Mouse (Mus musculus) liver, embryonic 12.5 days (tissue): ENCODE results near the gene Btbd2. TPM values are rescaled to one million over a fixed set of nuclear protein-coding genes. Genes with fewer than 3 reads are reported as not detected.
A peak's percentile ranks its signal among the peaks of the same experiment; 100 is the strongest.

Experiments
- ATAC-seq: fragments of 200-750 bp; cut with Nextera tagmentation; 2 replicates; pipeline ENCODE4 v1.8.0; 2017; ENCODE audit warnings: moderate number of reproducible peaks, mild to moderate bottlenecking, moderate library complexity
- H3K27ac ChIP-seq: fragments of 300-500 bp; sonication (generic); 2 replicates; pipeline ENCODE4 v1.5.1; 2016; ENCODE audit warnings: mild to moderate bottlenecking
- H3K27me3 ChIP-seq: fragments of 300-500 bp; sonication (generic); replicated peaks from 2 replicates; pipeline ENCODE4 v1.6.1; 2016; ENCODE audit warnings: mild to moderate bottlenecking, moderate library complexity
- H3K36me3 ChIP-seq: fragments of 300-500 bp; sonication (generic); 2 replicates; pipeline ENCODE4 v1.6.1; 2016; ENCODE audit warnings: mild to moderate bottlenecking, moderate library complexity
- H3K4me1 ChIP-seq: fragments of 300-500 bp; sonication (generic); 2 replicates; pipeline ENCODE4 v1.6.1; 2016
- H3K4me2 ChIP-seq: fragments of 300-500 bp; sonication (generic); 2 replicates; pipeline ENCODE4 v1.6.1; 2016; ENCODE audit warnings: mild to moderate bottlenecking, moderate library complexity
- H3K4me3 ChIP-seq: fragments of 300-500 bp; sonication (generic); 2 replicates; pipeline ENCODE4 v1.5.1; 2016; ENCODE audit warnings: mild to moderate bottlenecking, moderate library complexity
- H3K9ac ChIP-seq: fragments of 300-500 bp; sonication (generic); 2 replicates; pipeline ENCODE4 v1.6.1; 2016; ENCODE audit warnings: mild to moderate bottlenecking, moderate library complexity
- H3K9me3 ChIP-seq: fragments of 300-500 bp; sonication (generic); replicated peaks from 2 replicates; pipeline ENCODE4 v1.6.1; 2016; ENCODE audit warnings: mild to moderate bottlenecking, moderate library complexity
- WGBS: fragments of 180-500 bp; shearing (Covaris S2); methylation state at CpG from one replicate; pipeline ENCODE4 v1.1.7; 2016; ENCODE audit not compliant: insufficient replicate concordance; 5-methylcytosine and 5-hydroxymethylcytosine counted together
- polyA plus RNA-seq: library from polyadenylated mRNA; unstranded; fragments of >200 nt; fragmentation: Nextera tagmentation; extraction: Ambion mirVana; gene quantifications from 2 replicates; pipeline ENCODE4 v1.2.1, GENCODE M21; 2016

The Btbd2 gene
- polyA plus RNA-seq, 1 experiment from 2014 or later = 27.3 TPM

DNA sequence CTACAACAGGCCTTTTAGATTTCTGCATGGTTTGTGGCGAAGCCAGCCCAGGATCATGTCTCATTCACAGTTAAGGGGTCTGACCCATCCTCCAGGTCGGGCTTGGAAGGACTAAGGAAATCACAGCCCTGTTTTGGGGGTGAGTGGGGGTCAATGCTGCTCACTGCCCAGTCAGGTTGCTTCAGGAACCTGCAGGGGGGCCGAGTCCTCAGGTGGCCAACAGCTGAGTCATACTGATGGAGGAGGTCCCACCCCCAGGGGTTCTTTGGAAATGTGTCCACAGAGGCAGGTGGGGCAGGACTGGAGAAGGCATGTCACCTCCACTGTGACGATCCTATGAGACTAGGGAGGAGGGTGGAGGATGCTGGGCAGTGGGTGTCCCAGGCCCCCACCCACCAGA lies 8.6 kb upstream of the Btbd2 start:
- Histone ChIP-seq H3K4me3 (no peak overlapping the region), H3K4me1 (peaks cover 66% of the 10 kb centered on the region), H3K27ac (peak overlapping the region; percentile 81), H3K36me3 (peaks cover 53% of the 10 kb centered on the region), H3K9ac (peak overlapping the region; percentile 54), H3K4me2 (peak overlapping the region; percentile 55), H3K27me3 (no peaks in the 10 kb centered on the region), H3K9me3 (no peaks in the 10 kb centered on the region)
- no peak for ATAC-seq
- WGBS = 58% methylated on average over 4 of the region's 4 CpGs

DNA sequence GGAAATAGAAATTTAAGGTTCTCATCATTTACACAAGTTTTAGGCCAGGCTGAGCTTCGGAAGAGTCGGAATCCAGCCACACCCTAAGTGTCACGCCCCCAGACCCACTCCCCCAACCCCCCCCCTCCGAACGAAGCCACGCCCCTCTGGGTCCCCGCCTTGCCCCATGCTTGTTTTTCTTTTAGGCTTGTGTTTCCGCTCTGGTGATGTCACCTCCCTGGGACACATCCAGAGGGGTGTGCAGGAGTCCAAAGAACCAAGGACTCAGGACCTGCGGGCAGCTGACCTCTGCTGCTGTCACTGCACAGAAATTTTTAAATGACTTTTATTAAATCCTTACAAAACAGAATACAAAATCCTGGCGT lies 8.1 kb upstream of the Btbd2 start:
- H3K9me3 ChIP-seq = no peaks in the 10 kb centered on the region
- ATAC-seq = 0 out of 2 replicates have a peak, but pooled peaks have one; percentile 16
- peak overlapping the region; percentile 81 for H3K27ac ChIP-seq
- peak overlapping the region; percentile 55 for H3K4me2 ChIP-seq
- peaks cover 49% of the 10 kb centered on the region for H3K36me3 ChIP-seq
- H3K4me3 ChIP-seq = peak overlapping the region; percentile 8; the same call in 1 of the 2 replicates
- no peaks in the 10 kb centered on the region for H3K27me3 ChIP-seq
- peaks cover 62% of the 10 kb centered on the region for H3K4me1 ChIP-seq
- H3K9ac ChIP-seq = peak overlapping the region; percentile 54
- 16% methylated on average over 10 of the region's 10 CpGs for WGBS

DNA sequence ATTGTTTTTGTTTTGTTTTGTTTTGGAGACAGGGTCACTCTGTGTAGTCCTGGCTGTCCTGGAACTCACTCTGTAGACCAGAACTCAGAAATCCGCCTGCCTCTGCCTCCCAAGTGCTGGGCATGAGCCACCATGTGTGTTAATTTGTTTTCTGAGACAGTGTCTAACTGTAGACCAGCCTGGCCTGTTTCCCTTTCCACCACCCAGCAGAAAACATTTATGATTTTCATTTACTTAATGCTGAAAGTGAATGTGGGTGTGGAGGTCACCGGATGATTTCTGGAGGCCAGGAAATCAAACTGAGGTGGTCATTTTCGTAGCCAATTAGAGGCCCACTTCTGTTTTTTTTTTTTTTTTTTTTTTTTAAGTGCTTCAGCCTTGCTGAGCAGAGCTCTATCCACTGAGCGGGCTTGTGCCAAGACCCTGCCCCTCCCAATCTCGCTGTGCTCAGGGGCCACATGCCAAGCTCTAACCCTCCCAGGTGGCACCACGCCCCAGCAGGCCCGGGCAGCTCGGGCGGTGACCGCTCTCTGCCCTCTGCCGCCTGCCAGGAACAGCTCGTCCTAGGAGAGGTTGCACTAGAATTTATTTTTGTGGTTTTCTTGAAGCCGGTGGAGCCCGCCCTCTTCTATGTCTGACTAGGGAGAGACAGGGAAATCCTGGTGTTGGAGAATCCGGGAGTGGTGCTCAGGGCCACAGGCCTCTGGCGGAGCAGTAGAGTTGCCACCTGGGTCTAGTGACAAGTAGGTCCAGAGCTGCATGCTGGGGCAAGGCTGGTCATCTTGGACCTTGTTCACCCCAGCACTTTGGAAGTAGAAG lies 7.5 kb upstream of the Btbd2 start:
- H3K9me3 ChIP-seq = no peaks in the 10 kb centered on the region
- WGBS = 19% methylated on average over 16 of the region's 16 CpGs
- peaks cover 62% of the 10 kb centered on the region for H3K4me1 ChIP-seq
- H3K36me3 ChIP-seq = peaks cover 43% of the 10 kb centered on the region
- ATAC-seq = peak; percentile 38; the same call in 1 of the 2 replicates
- peak overlapping the region; percentile 54 for H3K9ac ChIP-seq
- peak overlapping the region; percentile 81 for H3K27ac ChIP-seq
- H3K4me3 ChIP-seq = peak overlapping the region; percentile 8; the same call in 1 of the 2 replicates
- H3K4me2 ChIP-seq = peak overlapping the region; percentile 55
- H3K27me3 ChIP-seq = no peaks in the 10 kb centered on the region

DNA sequence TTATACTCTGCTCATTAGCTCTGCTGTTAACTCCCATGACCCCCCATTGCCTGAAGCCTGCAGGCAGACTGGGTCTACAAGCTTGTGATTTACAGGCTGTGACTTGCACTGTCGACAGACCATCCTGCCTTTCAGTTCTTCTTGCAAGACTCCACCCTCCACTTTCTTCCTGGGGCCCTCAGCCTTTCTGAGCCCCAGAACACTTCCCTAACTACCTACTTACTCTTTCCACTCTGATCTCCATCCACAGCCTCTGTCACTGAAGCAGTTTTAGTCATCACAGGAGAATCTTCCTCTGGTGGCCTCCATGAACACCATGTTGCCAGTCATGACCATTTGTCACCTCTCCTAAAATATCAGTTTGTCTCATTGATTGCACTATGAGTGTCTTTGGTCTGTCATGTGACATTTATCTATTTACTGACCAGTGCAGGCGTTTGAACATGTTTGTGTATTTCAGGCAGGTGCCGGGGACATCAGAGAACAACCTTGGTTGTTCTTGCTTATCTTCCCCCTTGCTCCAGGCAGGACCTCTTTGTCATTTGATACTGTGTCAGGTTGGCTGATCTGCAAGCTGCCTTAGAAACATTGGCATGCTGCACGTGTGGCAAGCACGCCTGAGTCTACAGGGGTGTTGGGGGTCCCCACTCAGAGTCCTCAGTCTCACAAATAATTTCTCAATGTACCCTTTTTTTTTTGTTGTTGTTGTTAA lies 6.8 kb upstream of the Btbd2 start:
- Histone ChIP-seq H3K27ac (peak overlapping the region; percentile 81), H3K4me1 (peaks cover 69% of the 10 kb centered on the region), H3K27me3 (no peaks in the 10 kb centered on the region), H3K9me3 (no peaks in the 10 kb centered on the region), H3K9ac (no peak overlapping the region), H3K4me2 (peak overlapping the region; percentile 4; the same call in 1 of the 2 replicates), H3K36me3 (peaks cover 35% of the 10 kb centered on the region), H3K4me3 (no peak overlapping the region)
- WGBS = 12% methylated on average over 5 of the region's 5 CpGs
- no peak for ATAC-seq

DNA sequence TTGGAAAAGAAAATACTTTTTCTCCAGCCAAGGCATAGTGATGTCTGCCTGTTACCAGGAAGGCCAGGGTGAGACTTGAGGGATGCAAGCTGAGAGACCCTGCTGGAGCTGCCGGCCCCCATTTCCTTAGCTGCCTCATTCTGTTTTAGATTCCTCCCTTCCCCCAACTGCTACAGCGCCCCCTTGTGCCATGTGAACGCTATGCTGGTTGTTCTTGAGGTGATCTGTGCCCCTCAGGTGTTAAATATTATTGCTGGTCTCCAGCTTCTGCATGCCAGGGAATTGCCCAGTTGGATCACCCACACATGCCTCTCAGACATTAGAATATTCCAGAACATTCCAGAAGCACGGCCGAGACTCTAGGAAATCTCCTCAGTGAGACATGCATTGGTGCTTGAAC lies 4.3 kb upstream of the Btbd2 start:
- H3K4me2 ChIP-seq = no peak overlapping the region
- peaks cover 79% of the 10 kb centered on the region for H3K4me1 ChIP-seq
- no peak overlapping the region for H3K4me3 ChIP-seq
- ATAC-seq = no peak
- H3K9ac ChIP-seq = no peak overlapping the region
- 38% methylated on average over 5 of the region's 5 CpGs for WGBS
- 0 out of 2 replicates have a peak overlapping the region, but pooled peaks have one; percentile 56 for H3K27ac ChIP-seq
- H3K36me3 ChIP-seq = peaks cover 10% of the 10 kb centered on the region
- H3K27me3 ChIP-seq = no peaks in the 10 kb centered on the region
- H3K9me3 ChIP-seq = no peaks in the 10 kb centered on the region

DNA sequence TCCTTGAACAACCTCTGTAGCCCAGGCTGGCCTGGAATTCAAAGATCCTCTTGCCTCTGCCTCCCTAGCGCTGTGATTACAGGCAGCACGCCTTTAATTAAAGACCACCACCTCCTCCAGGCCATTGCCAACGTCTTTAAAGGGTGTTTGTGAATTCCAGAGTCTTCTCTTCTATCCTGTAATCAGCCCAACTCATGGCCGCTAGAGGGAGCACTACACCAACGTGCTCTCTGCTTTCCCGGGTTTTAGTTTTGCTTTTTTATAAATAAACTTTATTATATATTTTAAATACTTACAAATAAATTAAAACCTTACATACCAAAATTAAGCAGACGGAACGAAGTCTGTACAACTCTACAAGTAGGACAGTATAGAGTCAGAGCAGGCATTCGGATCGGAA lies 2.3 kb upstream of the Btbd2 start:
- ATAC-seq = no peak
- Histone ChIP-seq H3K4me1 (peaks cover 78% of the 10 kb centered on the region), H3K4me2 (peak overlapping the region; percentile 47), H3K27me3 (no peaks in the 10 kb centered on the region), H3K9me3 (no peaks in the 10 kb centered on the region), H3K27ac (peak overlapping the region; percentile 88), H3K4me3 (peak overlapping the region; percentile 44), H3K36me3 (no peaks in the 10 kb centered on the region), H3K9ac (peak overlapping the region; percentile 61)
- 13% methylated on average over 10 of the region's 10 CpGs for WGBS

DNA sequence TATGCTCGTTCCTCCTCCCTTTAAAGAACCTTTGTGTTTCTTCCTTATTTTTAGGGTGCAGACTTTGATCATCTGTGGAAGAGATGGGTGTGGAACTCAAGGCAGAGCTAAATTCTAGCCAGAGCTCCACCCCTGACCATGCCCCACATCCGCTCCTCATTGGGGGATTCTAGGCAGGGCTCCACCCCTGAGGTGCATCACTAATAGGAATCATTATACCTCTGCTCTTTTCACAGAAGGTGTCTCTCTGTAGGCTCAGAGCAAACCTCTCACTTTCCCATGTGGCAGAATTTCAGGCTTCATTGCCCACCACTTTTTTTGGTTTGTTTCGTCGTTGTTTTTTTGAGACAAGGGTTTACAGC lies 2.0 kb upstream of the Btbd2 start:
- H3K27me3 ChIP-seq = no peaks in the 10 kb centered on the region
- H3K4me1 ChIP-seq = peaks cover 76% of the 10 kb centered on the region
- ATAC-seq = peak; percentile 43; the same call in 1 of the 2 replicates
- H3K4me2 ChIP-seq = peak overlapping the region; percentile 47
- peak overlapping the region; percentile 44; the same call in 1 of the 2 replicates for H3K4me3 ChIP-seq
- H3K9ac ChIP-seq = peak overlapping the region; percentile 25; the same call in 1 of the 2 replicates
- H3K27ac ChIP-seq = peak overlapping the region; percentile 88
- H3K9me3 ChIP-seq = no peaks in the 10 kb centered on the region
- WGBS = 60% methylated on average over 4 of the region's 4 CpGs
- H3K36me3 ChIP-seq = no peaks in the 10 kb centered on the region

DNA sequence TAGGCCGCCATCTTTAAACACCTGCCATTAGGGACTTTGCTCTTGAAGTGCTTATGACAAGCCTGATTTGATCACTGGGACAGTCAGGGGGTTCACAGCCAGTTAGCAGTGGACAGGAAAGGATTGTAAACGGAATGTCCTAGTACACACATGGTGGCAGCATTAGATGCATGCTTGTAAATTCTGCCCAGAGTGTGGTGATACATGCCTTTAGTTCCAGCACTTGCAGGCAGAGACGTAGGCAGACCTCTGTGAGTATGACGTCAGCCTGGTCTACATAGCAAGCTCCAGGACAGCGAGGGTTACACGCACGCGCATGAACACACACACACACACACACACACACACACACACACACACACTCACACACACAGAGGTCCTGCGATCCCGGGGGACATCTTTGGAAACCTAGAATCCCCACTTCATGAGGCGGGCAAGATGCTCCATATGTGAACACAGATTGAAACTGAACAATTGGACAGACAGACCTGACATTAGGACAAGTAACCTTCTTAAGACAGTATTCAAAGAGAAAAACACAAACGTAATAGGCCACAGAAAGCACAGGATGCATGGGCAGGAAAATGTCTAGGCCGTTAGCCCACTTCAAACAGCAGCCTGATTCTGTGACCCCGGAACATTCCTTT lies 1.4 kb upstream of the Btbd2 start:
- WGBS = 79% methylated on average over 14 of the region's 14 CpGs
- Histone ChIP-seq H3K9ac (no peak overlapping the region), H3K27ac (peak overlapping the region; percentile 88), H3K4me2 (peak overlapping the region; percentile 47; the same call in 1 of the 2 replicates), H3K9me3 (no peaks in the 10 kb centered on the region), H3K4me3 (no peak overlapping the region), H3K27me3 (no peaks in the 10 kb centered on the region), H3K36me3 (no peaks in the 10 kb centered on the region), H3K4me1 (peaks cover 76% of the 10 kb centered on the region)
- ATAC-seq = no peak

DNA sequence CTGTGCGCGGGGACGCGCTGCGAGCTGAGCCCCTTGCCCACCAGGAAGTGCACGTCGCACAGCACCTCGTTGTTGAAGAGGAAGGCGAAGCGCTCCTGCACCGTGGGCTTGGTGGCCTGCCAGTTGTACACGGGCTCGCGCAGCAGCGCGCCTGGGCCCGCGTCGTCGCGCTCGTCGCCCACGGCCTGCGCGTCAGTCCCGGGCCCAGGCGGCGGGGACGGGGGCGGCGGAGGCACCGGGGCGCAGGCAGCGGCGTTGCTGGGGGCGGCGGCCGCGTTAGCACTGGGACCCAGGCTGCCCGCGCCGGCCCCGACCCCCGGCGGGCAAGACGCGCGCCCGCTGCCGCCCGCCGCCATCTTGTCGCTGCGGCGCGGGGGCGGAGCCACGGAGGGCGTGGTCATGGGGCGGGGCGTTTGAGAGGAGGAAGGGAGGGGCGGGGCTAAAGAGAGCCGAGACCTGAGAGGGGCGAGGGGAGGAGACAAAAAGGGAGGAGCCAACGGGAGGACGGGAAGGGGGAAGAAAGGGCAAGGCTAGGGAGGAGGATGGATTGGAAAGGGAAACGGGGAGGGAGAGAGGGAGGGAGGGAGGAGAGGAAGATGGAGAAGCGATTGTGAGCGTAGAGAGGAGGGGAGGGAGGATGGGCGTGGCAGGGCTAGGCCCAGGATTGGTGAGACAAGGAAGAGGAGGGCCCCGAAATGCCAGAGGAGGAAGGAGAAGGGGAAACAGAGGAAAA lies 575 bp downstream of the Btbd2 start:
- H3K36me3 ChIP-seq = no peaks in the 10 kb centered on the region
- peak overlapping the region; percentile 88 for H3K27ac ChIP-seq
- peak overlapping the region; percentile 96 for H3K9ac ChIP-seq
- no peaks in the 10 kb centered on the region for H3K27me3 ChIP-seq
- peaks cover 69% of the 10 kb centered on the region for H3K4me1 ChIP-seq
- no peaks in the 10 kb centered on the region for H3K9me3 ChIP-seq
- ATAC-seq = peak; percentile 71
- 1% methylated on average over 72 of the region's 72 CpGs for WGBS
- peak overlapping the region; percentile 98 for H3K4me2 ChIP-seq
- peak overlapping the region; percentile 84 for H3K4me3 ChIP-seq

DNA sequence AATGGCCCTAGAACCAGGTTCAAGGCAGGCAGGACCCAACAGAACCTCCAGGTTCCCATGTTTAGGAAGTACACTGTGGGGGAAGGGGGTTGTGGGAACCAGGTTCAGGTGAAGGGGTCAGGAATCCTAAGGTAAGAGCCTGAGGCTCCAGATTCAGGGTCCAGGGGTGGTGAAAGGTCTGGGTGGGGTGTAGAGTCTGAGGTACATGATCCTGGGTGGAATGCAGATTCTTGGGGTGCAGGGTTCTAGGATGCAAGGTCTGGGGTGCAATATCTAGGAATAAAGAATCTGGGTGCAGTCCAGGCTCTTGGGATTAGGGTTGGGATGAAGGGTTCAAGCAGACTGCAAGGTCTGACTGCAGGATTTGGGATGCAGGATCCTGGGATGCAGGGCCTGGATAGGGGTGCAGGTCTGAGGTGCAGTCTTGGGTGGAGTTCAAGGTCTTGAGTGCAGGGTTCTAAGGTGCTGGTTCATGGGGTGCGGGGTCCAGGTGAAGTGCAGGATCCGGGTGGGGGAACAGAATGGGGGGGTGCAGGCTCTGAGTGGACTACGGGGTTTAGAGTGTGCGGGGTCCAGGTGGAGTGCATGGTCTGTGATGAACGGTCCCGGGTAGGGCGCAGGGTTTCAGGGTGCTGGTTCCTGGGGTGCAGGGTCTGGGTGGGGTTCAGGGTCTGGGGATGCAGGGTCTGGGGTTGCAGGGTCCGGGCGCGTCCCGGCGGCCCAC lies 1.3 kb downstream of the Btbd2 start:
- Histone ChIP-seq H3K27ac (peak overlapping the region; percentile 88), H3K9ac (peak overlapping the region; percentile 96), H3K36me3 (no peaks in the 10 kb centered on the region), H3K4me3 (peak overlapping the region; percentile 84), H3K27me3 (no peaks in the 10 kb centered on the region), H3K4me1 (peaks cover 64% of the 10 kb centered on the region), H3K9me3 (no peaks in the 10 kb centered on the region), H3K4me2 (peak overlapping the region; percentile 98)
- WGBS = 4% methylated on average over 12 of the region's 12 CpGs
- ATAC-seq = peak; percentile 28

DNA sequence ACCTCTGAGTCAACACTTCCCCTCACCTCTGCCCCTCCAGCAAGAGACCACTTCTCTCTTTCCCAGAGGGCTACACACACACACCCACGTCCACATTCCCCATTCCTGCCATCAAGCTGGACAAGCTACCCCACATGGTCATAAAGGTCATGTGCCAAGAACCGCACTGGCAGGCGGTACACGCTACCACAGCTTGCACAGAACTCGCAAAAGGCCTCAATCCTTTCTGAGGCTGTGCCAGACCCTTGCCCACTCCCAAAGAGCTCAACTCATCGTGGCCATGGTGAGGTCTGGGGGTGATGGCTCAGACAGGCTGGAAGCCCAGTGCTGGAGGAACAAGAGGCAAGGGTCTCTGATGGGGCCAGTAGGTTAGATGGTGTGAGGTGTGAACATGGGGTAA lies 2.0 kb downstream of the Btbd2 start:
- ATAC-seq = no peak
- H3K4me3 ChIP-seq = no peak overlapping the region; the same call in 1 of the 2 replicates
- no peak overlapping the region for H3K27ac ChIP-seq
- peak overlapping the region; percentile 98 for H3K4me2 ChIP-seq
- peaks cover 64% of the 10 kb centered on the region for H3K4me1 ChIP-seq
- WGBS = 86% methylated on average over 6 of the region's 6 CpGs
- no peaks in the 10 kb centered on the region for H3K27me3 ChIP-seq
- no peaks in the 10 kb centered on the region for H3K9me3 ChIP-seq
- no peaks in the 10 kb centered on the region for H3K36me3 ChIP-seq
- H3K9ac ChIP-seq = peak overlapping the region; percentile 96; the same call in 1 of the 2 replicates
